Mouse (Mus musculus) embryonic facial prominence, embryonic 10.5 days (tissue): ENCODE data around the gene 2010111I01Rik. TPM values are rescaled to one million over a fixed set of nuclear protein-coding genes. Genes with fewer than 3 reads are reported as not detected.
"Not testable (repeated sequence)": the region's sequence is repeated elsewhere in the genome, so short reads cannot be mapped to it uniquely, and the experiment has no call there.

Experiments
- DNase-seq: peaks from one replicate; pipeline ENCODE4 v3.0.0-alpha.2; 2017; ENCODE audit warnings: low spot score
- H3K27ac ChIP-seq: fragments of 300-500 bp; sonication (generic); replicated peaks from 2 replicates; pipeline ENCODE4 v1.5.1; 2016; ENCODE audit warnings: mild to moderate bottlenecking
- H3K27me3 ChIP-seq: fragments of 300-500 bp; sonication (generic); replicated peaks from 2 replicates; pipeline ENCODE4 v1.6.1; 2016; ENCODE audit warnings: low read depth, mild to moderate bottlenecking; ENCODE audit not compliant: poor library complexity, severe bottlenecking
- H3K36me3 ChIP-seq: fragments of 300-500 bp; sonication (generic); replicated peaks from 2 replicates; pipeline ENCODE4 v1.6.1; 2016; ENCODE audit warnings: mild to moderate bottlenecking, moderate library complexity
- H3K4me1 ChIP-seq: fragments of 300-500 bp; sonication (generic); 2 replicates; pipeline ENCODE4 v1.6.1; 2016
- H3K4me3 ChIP-seq: fragments of 300-500 bp; sonication (generic); 2 replicates; pipeline ENCODE4 v1.5.1; 2016; ENCODE audit warnings: mild to moderate bottlenecking, moderate library complexity
- H3K9me3 ChIP-seq: fragments of 300-500 bp; sonication (generic); 2 replicates; pipeline ENCODE4 v1.6.1; 2016; ENCODE audit warnings: mild to moderate bottlenecking
- WGBS: fragments of 180-500 bp; shearing (Covaris S2); methylation state at CpG from one replicate; pipeline ENCODE4 v1.1.7; 2016; 5-methylcytosine and 5-hydroxymethylcytosine counted together
- polyA plus RNA-seq: library from polyadenylated mRNA; unstranded; fragments of >200 nt; fragmentation: Nextera tagmentation; extraction: Ambion mirVana; gene quantifications from 2 replicates; pipeline ENCODE4 v1.2.1, GENCODE M21; 2016

The 2010111I01Rik gene
- polyA plus RNA-seq, 1 experiment from 2014 or later, result 88.8 TPM

GRCm38 (mm10) chr13:63230955-63231701 lies 266.4 kb downstream of the 2010111I01Rik start:
- Histone ChIP-seq H3K27ac (peak overlapping the region; percentile 54), H3K9me3 (no peaks in the 10 kb centered on the region), H3K4me1 (peaks cover 31% of the 10 kb centered on the region), H3K4me3 (no peak overlapping the region), H3K27me3 (no peaks in the 10 kb centered on the region), H3K36me3 (no peaks in the 10 kb centered on the region)
- WGBS, result 81% methylated on average over 7 of the region's 7 CpGs
- no peak for DNase-seq

DNA sequence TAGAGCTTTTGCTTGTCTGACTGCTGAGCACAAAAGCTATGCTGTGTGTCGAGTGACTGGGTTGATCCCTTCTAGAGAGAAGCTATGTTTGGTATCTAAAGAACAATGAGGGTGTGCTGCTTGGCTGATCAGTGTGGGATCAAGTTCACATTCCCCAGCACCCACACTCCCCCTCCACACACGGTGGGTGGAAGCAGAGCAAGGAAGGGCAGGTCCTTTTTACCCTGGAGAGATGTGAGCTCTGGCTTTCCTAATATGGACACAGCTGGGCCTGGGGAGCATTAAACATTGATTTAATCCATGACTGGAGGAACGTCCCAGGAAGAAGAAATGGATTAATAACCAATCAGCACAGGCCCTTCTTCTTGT lies 267.0 kb downstream of the 2010111I01Rik start:
- peak; percentile 30 for DNase-seq
- peak overlapping the region; percentile 54 for H3K27ac ChIP-seq
- H3K4me1 ChIP-seq, result peaks cover 29% of the 10 kb centered on the region
- no peaks in the 10 kb centered on the region for H3K36me3 ChIP-seq
- no peak overlapping the region for H3K4me3 ChIP-seq
- no peaks in the 10 kb centered on the region for H3K9me3 ChIP-seq
- WGBS, result 33% methylated on average over 3 of the region's 3 CpGs
- H3K27me3 ChIP-seq, result no peaks in the 10 kb centered on the region

GRCm38 (mm10) chr13:63232558-63232957 lies 267.9 kb downstream of the 2010111I01Rik start:
- DNase-seq, result no peak
- WGBS, result 74% methylated on average over 2 of the region's 2 CpGs
- H3K27ac ChIP-seq, result no peak overlapping the region; the same call in 1 of the 2 replicates
- no peaks in the 10 kb centered on the region for H3K36me3 ChIP-seq
- H3K27me3 ChIP-seq, result no peaks in the 10 kb centered on the region
- H3K4me3 ChIP-seq, result no peak overlapping the region
- peaks cover 29% of the 10 kb centered on the region for H3K4me1 ChIP-seq
- H3K9me3 ChIP-seq, result no peaks in the 10 kb centered on the region

- not testable (repeated sequence) for H3K27me3 ChIP-seq
Measured at GRCm38 (mm10) chr13:63234520-63234919, 269.8 kb downstream of the 2010111I01Rik start.

DNA sequence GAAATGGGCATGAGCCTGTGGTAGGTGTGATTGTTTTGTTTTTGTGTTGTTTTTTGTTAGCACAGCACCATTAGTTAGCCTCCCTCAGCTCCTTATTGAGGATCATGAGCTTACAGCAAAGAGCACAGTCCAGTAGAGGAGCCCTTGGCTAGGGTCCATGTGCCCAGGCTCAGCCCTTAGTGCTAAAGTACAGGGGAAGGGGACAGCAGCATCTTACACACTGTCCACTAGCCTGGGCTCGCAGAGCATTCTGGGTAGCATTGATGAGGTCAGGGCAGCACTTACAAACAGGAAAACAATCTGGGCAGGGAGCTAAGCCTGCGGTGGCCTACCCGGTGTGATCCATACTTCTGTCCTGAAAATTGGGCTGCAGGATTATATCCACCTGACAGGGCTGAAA lies 270.9 kb downstream of the 2010111I01Rik start:
- no peak for DNase-seq
- Histone ChIP-seq H3K36me3 (no peaks in the 10 kb centered on the region), H3K27me3 (no peaks in the 10 kb centered on the region), H3K4me3 (no peak overlapping the region), H3K4me1 (peaks cover 54% of the 10 kb centered on the region), H3K9me3 (no peaks in the 10 kb centered on the region), H3K27ac (peak overlapping the region; percentile 63; the same call in 1 of the 2 replicates)
- WGBS, result 82% methylated on average over 3 of the region's 3 CpGs

More at GRCm38 (mm10) chr13:63234520-63234919, 269.8 kb downstream of the 2010111I01Rik start:
- H3K9me3 ChIP-seq, DNase-seq, H3K36me3 ChIP-seq, H3K27ac ChIP-seq, H3K4me3 ChIP-seq: not testable (repeated sequence)
- H3K4me1 ChIP-seq, result peaks cover 43% of the 10 kb centered on the region

DNA sequence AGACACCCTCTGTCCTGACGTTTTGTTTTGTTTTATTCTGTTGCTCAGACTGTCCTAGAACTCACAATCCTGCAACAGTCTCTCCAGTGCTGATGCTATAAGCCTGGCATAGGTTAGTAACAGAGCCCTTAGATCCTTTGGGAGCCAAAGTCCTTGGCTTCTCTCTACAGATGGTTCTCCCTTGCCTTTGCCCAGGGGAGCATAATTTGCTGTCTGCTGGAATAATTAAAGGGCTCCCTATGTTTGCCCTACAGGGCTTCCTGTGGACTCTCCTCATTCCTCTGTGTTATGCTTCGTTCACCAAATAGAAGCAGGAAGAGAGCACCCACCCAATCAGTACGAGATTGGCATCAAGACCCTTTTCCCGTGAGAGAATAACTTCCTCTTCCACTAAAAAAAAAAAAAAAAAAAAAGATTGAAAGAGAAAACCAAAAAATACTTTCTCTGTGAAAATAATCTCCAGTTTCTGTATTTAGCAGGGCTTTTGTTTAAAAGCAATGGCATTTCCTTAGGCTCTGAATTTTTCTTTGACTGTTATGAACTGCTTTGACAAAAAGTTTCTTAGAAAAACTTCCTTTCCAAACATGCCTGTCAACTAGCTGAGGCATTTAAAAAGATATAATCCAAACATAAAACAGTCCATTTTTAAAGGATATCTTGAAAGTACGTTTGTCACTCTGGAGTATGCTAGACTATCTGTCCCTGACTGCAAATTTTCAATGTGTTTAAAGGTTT lies 271.6 kb downstream of the 2010111I01Rik start:
- peak overlapping the region; percentile 48; the same call in 1 of the 2 replicates for H3K27ac ChIP-seq
- WGBS, result 42% methylated on average over 5 of the region's 5 CpGs
- DNase-seq, result no peak
- 0 out of 2 replicates have a peak, but pooled peaks cover 3% of the 10 kb centered on the region for H3K27me3 ChIP-seq
- H3K4me1 ChIP-seq, result peaks cover 54% of the 10 kb centered on the region
- H3K9me3 ChIP-seq, result no peaks in the 10 kb centered on the region
- H3K36me3 ChIP-seq, result no peaks in the 10 kb centered on the region
- H3K4me3 ChIP-seq, result no peak overlapping the region

- Histone ChIP-seq H3K4me3 (no peak overlapping the region), H3K9me3 (no peaks in the 10 kb centered on the region), H3K27ac (no peak overlapping the region), H3K36me3 (peaks cover 8% of the 10 kb centered on the region), H3K4me1 (peaks cover 57% of the 10 kb centered on the region), H3K27me3 (0 out of 2 replicates have a peak, but pooled peaks cover 3% of the 10 kb centered on the region)
- no peak for DNase-seq
- 94% methylated on average over 7 of the region's 7 CpGs for WGBS
Measured at GRCm38 (mm10) chr13:63238045-63238444, 273.4 kb downstream of the 2010111I01Rik start.

GRCm38 (mm10) chr13:63239301-63239804 lies 274.7 kb downstream of the 2010111I01Rik start:
- Histone ChIP-seq H3K36me3 (peaks cover 16% of the 10 kb centered on the region), H3K27me3 (0 out of 2 replicates have a peak, but pooled peaks cover 3% of the 10 kb centered on the region), H3K4me1 (peaks cover 66% of the 10 kb centered on the region), H3K4me3 (peak overlapping the region; percentile 83), H3K9me3 (no peaks in the 10 kb centered on the region), H3K27ac (peak overlapping the region; percentile 93)
- no peak for DNase-seq
- 5% methylated on average over 11 of the region's 11 CpGs for WGBS

- Histone ChIP-seq H3K4me3 (peak overlapping the region; percentile 83), H3K9me3 (no peaks in the 10 kb centered on the region), H3K27ac (peak overlapping the region; percentile 93), H3K36me3 (peaks cover 16% of the 10 kb centered on the region), H3K27me3 (0 out of 2 replicates have a peak, but pooled peaks cover 3% of the 10 kb centered on the region), H3K4me1 (peaks cover 72% of the 10 kb centered on the region)
- peak; percentile 86 for DNase-seq
- under 1% methylated on average over 51 of the region's 51 CpGs for WGBS
Measured at GRCm38 (mm10) chr13:63239877-63240671, 275.4 kb downstream of the 2010111I01Rik start.

GRCm38 (mm10) chr13:63240835-63241234 lies 276.1 kb downstream of the 2010111I01Rik start:
- 50% methylated on average over 5 of the region's 5 CpGs for WGBS
- DNase-seq, result no peak
- no peaks in the 10 kb centered on the region for H3K9me3 ChIP-seq
- peaks cover 71% of the 10 kb centered on the region for H3K4me1 ChIP-seq
- peak overlapping the region; percentile 93 for H3K27ac ChIP-seq
- peak overlapping the region; percentile 83 for H3K4me3 ChIP-seq
- 0 out of 2 replicates have a peak, but pooled peaks cover 3% of the 10 kb centered on the region for H3K27me3 ChIP-seq
- peaks cover 21% of the 10 kb centered on the region for H3K36me3 ChIP-seq

GRCm38 (mm10) chr13:63241665-63242064 lies 277.0 kb downstream of the 2010111I01Rik start:
- peaks cover 21% of the 10 kb centered on the region for H3K36me3 ChIP-seq
- no peaks in the 10 kb centered on the region for H3K9me3 ChIP-seq
- 0 out of 2 replicates have a peak, but pooled peaks cover 3% of the 10 kb centered on the region for H3K27me3 ChIP-seq
- peaks cover 72% of the 10 kb centered on the region for H3K4me1 ChIP-seq
- peak overlapping the region; percentile 53 for H3K27ac ChIP-seq
- DNase-seq, result no peak
- H3K4me3 ChIP-seq, result peak overlapping the region; percentile 83
- WGBS, result 90% methylated on average over 3 of the region's 3 CpGs
